In genomic region chr16:25494153-25494552, GRCm38 (mm10) we compare ENCODE assay signal across 25 mouse cellular contexts.
"Had no signal": no experiment of that assay in that cellular context is flagged by ENCODE, and none has a peak within 500 bp of the region (broad histone marks: within the 10 kb centered on the region; RNA-seq: fewer than 3 reads in every experiment).

No protein-coding gene starts in this region.

- H3K4me3 ChIP-seq: embryonic facial prominence, embryonic 10.5 days; embryonic facial prominence, embryonic 12.5 days; embryonic facial prominence, embryonic 13.5 days; embryonic facial prominence, embryonic 15.5 days; erythroblast, embryonic 14.5 days; forebrain, embryonic 10.5 days; forebrain, embryonic 12.5 days; forebrain, embryonic 13.5 days; forebrain, embryonic 15.5 days; gastrocnemius, adult 2 months; heart, adult 2 months; heart, embryonic 10.5 days had no signal

- H3K9ac ChIP-seq: embryonic facial prominence, embryonic 12.5 days; embryonic facial prominence, embryonic 13.5 days; embryonic facial prominence, embryonic 15.5 days; forebrain, embryonic 12.5 days; forebrain, embryonic 13.5 days; forebrain, embryonic 15.5 days; forebrain, postnatal 0 days had no signal

- H3K4me1 ChIP-seq: embryonic facial prominence, embryonic 10.5 days; embryonic facial prominence, embryonic 12.5 days; embryonic facial prominence, embryonic 15.5 days; forebrain, embryonic 10.5 days; forebrain, embryonic 13.5 days; forebrain, embryonic 15.5 days; heart, embryonic 10.5 days had no signal

- H3K27me3 ChIP-seq: embryonic facial prominence, embryonic 12.5 days; embryonic facial prominence, embryonic 13.5 days; embryonic facial prominence, embryonic 15.5 days; forebrain, embryonic 12.5 days; forebrain, embryonic 13.5 days; forebrain, embryonic 15.5 days had no signal

- H3K9me3 ChIP-seq: embryonic facial prominence, embryonic 10.5 days; embryonic facial prominence, embryonic 12.5 days; embryonic facial prominence, embryonic 13.5 days; embryonic facial prominence, embryonic 15.5 days; forebrain, embryonic 10.5 days; forebrain, embryonic 12.5 days; forebrain, embryonic 13.5 days; forebrain, embryonic 15.5 days; heart, embryonic 10.5 days had no signal

- H3K27ac ChIP-seq: embryonic facial prominence, embryonic 10.5 days; embryonic facial prominence, embryonic 12.5 days; embryonic facial prominence, embryonic 13.5 days; embryonic facial prominence, embryonic 15.5 days; forebrain, embryonic 10.5 days; forebrain, embryonic 12.5 days; forebrain, embryonic 13.5 days; forebrain, embryonic 15.5 days; gastrocnemius, adult 2 months; heart, adult 2 months; heart, embryonic 10.5 days had no signal

- DNase-seq: cerebellum, adult 9-11 months; cerebellum, postnatal 10 days; cerebellum, postnatal 14 days; cerebellum, postnatal 25 days; cerebellum, postnatal 36 days; embryo, embryonic 11 days; forebrain, postnatal 0 days; gastrocnemius, adult 2 months; gastrocnemius, postnatal 10 days; gastrocnemius, postnatal 14 days; gastrocnemius, postnatal 25 days; gastrocnemius, postnatal 36 days; heart, adult 11 months; heart, adult 18-20 months; heart, adult 2 months had no signal

- H3K36me3 ChIP-seq: embryonic facial prominence, embryonic 10.5 days; embryonic facial prominence, embryonic 12.5 days; embryonic facial prominence, embryonic 13.5 days; embryonic facial prominence, embryonic 15.5 days; forebrain, embryonic 10.5 days; forebrain, embryonic 12.5 days; forebrain, embryonic 15.5 days; heart, embryonic 10.5 days had no signal

- H3K4me2 ChIP-seq: embryonic facial prominence, embryonic 12.5 days; embryonic facial prominence, embryonic 13.5 days; embryonic facial prominence, embryonic 15.5 days; forebrain, embryonic 12.5 days; forebrain, embryonic 13.5 days; forebrain, embryonic 15.5 days had no signal
